Mouse (Mus musculus): ENCODE data around the gene Scgb1b10.
"Not testable (repeated sequence)": the region's sequence is repeated elsewhere in the genome, so short reads cannot be mapped to it uniquely, and the experiment has no call there.

Scgb1b10 gene

DNA sequence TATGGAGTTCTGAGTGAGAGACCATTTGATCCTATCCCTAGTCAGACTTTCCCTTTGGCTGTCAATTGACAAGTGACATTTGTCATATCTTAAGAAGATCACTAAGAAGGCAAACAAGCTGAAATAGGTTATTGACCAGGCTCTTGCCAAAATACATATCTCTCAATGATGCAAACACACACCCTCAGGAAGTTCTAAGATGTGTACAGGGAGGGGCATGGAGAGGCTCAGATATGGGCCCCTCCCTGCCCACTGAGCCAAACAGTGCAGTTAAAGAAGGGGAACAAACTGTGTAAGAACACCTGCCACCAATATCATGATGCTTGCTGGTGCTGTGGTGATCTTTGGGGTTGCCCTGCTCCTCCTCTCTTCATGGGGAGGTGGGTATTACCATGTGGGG is at the start of gene Scgb1b10:
Gene Scgb1b10, plus strand, starts transcription at position 301 of the 400 bp plus-strand sequence.
- DNase-seq (ENCODE audit: low read depth, low spot score) = not testable (repeated sequence)

Measured in R1 (cell line).